Mouse (Mus musculus) spleen, adult 18-20 months (tissue): ENCODE measurements around the gene Parn.

Source experiments
- DNase-seq, 2 experiments: peaks; one replicate each; pipeline ENCODE4 v3.0.0; 2022; ENCODE audit warnings: mixed read lengths in 2 of 2

Parn gene

DNA sequence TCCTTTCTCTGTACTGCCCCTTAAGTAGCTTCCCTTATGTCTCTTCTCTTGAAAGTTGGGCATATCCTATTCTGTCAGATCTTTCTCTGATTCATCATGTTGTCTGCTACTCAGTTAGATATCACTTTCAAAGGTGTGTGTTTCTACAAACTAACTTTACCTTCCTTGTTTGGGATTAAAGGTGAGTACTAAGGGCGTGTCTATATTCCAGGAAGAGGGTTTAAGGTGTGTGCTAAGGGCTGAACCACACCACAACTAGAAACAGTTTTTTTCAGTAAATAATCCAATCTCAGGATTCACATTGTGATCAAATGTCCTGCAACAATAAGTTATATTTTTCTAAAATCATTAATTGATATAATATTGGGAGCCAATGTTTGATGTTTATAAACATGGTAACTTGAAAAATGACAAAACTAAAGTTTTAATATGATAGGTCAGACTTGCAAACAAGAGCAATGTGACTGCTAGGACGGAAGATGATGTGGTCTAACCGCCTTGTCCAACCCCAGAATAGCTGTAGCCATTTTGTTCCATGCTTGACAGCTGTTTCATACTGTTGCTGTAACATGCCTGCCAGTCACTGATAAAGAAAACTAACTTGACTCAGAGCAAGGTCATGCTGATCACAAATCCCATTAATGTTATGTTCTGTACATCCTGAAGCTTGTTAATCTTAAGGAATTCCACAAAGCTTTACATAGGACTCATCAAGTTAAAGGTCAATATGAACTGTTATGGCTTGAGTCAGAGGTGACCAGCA lies 46.0 kb downstream of the Parn start:
- no peak for DNase-seq

DNA sequence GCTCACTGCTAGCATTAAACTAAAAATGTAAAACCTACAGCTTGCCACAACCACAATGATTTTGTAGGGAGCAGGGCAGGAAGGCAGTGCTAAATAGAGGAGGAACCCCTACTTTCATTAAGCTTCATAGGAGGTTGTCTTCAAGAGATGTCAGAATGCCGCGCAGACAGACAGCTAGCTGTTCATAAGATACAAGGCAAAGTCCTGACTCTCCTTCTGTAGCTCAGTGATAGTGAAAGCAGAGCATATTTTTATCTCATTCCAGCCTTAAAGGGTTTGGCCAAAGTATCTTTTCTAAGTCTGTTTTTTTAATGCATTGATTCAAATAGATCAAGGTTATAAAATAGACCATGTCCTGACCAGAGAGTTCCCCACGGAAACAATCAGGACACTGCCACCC lies 47.8 kb downstream of the Parn start:
- no peak for DNase-seq

GRCm38 (mm10) chr16:13615276-13615675 lies 52.7 kb downstream of the Parn start:
- DNase-seq = no peak

- DNase-seq = no peak
Measured at GRCm38 (mm10) chr16:13612571-13612970, 55.4 kb downstream of the Parn start.

- no peak for DNase-seq
Measured at GRCm38 (mm10) chr16:13612058-13612457, 55.9 kb downstream of the Parn start.

- DNase-seq = no peak
Measured at GRCm38 (mm10) chr16:13611399-13611798, 56.6 kb downstream of the Parn start.

DNA sequence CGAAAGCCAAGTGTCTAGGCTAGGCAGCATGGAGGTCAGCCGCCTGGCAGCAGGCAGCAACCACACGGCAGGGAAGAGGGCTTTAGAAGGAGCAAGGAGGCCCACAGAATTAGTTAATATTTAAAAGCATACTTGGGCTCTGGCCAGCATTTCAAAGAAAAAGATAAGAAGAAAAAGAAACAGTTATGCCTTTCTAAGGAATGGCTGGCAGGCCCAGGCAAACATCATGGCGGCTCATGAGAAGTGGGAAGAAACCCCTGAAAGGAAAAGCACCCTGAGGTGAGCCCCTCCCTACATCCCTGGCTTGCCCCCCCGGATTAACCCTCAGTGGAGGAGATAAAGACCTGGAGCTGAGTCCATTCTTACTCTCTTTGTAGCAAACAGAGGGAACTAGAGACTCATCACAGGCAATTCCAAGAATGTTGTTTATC lies 57.0 kb downstream of the Parn start:
- DNase-seq = no peak

DNA sequence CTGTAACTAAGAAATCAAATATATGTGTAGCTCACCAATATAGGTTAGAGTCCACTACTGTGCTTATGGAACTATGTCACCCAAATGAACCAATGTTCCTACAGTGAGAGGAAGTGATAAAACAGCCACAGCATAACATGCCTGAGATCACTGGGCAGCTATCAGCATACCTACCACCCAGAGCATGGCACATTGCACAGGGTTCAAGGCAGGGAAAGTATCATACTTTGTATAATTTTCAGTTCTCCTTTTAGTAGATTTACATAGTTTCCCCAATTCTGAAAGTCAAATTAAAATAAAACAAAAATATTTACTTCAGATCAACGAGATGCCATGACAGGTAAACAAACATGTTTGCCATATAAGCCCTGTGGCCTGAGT lies 59.3 kb downstream of the Parn start:
- no peak for DNase-seq

- no peak for DNase-seq
Measured at GRCm38 (mm10) chr16:13607987-13608704, 59.8 kb downstream of the Parn start.

DNA sequence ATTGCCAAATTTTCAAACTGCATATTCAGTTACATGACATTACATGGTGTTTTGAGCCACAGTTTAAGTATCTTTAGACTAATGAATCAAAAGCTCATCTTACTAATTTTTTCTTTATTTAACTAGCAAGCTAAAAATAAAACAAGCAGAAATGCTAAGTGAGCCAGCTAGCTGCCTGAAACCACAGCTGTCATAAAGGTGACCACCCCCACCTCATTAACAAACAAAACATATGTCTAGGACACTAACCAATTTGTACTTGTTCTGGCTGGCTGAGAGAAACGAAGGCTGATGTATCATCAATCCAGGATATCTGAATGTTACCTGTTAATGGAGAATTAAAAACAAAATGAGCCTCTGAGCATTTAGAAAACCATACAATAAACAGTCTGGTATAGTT lies 65.2 kb downstream of the Parn start:
- DNase-seq = no peak

DNA sequence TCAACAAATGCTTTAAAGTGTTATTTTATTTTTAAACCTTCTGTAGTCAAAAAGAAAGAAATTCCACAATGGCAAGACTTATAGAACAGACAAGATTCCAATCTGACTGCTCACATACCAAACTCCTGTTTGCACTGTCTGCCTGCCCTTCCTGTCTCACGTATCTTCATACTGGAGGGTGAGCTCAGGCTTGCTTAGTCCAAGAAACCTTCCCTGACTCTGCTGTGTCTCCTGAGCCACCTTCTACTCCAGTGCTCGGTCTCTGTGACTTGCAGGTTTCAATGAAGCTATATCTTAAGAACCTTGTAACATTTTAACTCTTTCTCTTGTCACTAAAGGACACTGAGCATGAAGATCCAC lies 78.9 kb downstream of the Parn start:
- DNase-seq = no peak

GRCm38 (mm10) chr16:13588182-13589048 lies 79.6 kb downstream of the Parn start:
- DNase-seq = no peak

DNA sequence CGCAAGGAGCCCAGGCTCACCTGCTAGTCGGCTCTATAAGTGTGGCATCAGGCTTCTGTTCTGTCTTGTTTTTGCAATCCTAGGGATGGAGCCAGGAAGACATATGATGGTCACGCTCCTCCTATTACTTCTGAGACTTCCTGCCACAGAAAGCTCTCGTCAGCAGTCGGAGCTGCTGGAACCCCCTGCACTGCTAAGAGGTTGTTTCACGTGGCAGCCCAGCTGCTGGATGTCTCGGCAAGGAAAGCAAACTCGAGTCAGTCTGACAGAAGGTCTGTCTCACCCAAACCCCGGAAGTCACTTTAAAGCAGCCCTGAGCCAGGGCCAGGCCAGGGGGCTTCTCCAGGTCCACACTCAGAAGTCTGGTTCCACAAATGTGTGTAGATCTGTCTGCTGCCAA lies 82.7 kb downstream of the Parn start:
- no peak for DNase-seq

- no peak for DNase-seq
Measured at GRCm38 (mm10) chr16:13580784-13581183, 87.2 kb downstream of the Parn start.

GRCm38 (mm10) chr16:13580016-13580415 lies 88.0 kb downstream of the Parn start:
- no peak for DNase-seq

GRCm38 (mm10) chr16:13575306-13575705 lies 92.7 kb downstream of the Parn start:
- no peak for DNase-seq

DNA sequence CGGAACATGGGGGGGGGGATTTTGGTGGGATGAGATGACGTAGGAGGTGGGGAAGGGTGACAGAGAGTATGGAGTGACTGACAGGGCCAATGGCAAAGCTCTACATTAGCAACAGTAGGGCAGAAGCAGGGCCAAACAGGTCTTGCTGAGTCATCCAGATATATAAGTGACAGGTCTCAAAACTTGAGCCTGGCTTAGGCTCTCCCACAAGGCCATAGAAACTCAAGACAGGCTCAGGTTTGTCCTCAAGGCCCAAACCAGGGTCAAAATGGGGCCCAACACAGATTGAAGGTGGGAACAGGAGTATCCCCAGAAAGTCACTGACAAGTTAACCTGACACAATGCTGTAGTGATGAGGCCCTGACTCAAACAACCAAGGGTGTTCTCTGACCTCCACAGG lies 99.7 kb downstream of the Parn start:
- DNase-seq = no peak

DNA sequence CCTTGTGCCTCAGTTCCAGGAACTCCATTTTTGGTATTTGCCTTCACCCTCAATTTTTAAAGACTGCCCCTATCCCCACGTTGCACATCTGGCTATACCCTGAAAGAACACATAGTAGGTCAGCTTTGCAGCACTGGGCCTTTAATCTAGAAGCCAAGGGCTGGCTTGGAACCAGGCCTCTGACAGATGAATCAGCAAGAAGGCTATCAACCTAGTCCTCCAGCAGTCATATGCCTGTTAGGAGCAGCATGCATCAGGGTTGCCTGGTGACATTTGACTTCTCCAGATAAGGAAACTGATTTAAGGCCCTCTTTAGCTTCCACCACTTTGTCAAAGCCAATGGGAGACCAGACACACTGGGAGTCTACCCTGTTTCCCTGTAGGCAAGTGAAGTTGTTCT lies 100.4 kb downstream of the Parn start:
- no peak for DNase-seq

DNA sequence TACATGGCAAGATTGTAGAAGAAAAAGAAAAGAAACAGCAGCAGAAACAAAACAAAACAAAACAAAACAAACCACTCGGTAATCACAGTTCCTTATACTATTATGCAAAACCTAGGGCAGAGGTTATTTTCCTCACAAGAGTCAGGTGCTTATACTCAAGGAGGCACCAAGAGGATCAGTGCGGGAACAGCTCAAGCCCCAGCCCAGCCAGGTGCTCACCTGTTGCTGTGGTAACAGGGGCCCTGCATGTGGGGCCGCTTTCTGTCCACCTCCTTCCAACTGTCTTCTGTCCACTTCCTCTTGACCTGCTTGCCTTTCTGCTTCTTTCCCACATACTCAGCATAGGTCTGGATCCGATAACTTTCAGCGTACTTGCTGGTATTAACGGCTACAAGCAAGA lies 101.6 kb downstream of the Parn start:
- DNase-seq = no peak

DNA sequence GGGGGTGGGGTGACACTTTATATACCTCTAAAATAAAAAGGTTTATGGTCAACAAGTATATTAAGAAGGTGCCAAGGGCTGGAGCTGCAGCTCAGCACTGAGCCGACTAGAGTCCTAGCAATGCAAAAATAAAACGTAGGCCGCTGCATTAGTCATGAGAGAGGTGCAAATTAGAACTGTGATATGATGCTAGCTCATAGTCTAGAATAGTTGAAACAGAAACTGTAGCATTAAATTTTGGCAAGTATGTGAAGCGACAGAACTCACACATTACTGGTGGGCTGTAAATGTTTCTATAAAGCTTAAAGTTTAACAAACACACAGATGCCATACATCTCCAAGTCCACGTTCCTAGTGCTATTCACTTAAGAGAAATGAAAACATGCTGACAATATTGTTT lies 102.7 kb downstream of the Parn start:
- DNase-seq = no peak

DNA sequence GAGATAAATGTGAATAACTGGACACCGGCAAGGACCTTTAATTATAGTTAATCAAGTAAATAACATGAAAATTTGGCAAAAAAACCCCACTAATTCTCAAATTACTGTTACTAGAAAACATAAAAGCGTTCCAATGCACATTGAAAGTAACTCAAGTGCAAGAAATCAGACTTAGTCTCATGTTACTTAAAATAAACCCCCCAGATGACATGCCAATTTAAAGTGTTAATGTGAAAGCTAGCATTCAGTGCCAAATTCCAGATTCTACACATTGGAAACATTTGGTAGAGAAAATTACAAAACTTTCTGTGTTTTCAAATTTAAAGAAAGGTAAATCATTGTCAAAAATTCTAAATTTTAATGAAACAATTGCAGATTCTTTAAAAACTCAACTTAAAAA lies 110.2 kb downstream of the Parn start:
- no peak for DNase-seq

- DNase-seq = no peak
Measured at GRCm38 (mm10) chr16:13556954-13557470, 111.0 kb downstream of the Parn start.

- DNase-seq = no peak
Measured at GRCm38 (mm10) chr16:13556446-13556845, 111.5 kb downstream of the Parn start.
